Mouse (Mus musculus): ENCODE data around the gene Sept14.

Sept14 gene

GRCm38 (mm10) chr5:129669453-129670035, 38.8 kb downstream of the Sept14 start:
- DNase-seq (ENCODE audit: low spot score): no peak

- no peak for DNase-seq (ENCODE audit: low spot score)
Measured at GRCm38 (mm10) chr5:129667851-129668250, 40.5 kb downstream of the Sept14 start.

GRCm38 (mm10) chr5:129666271-129666909, 41.9 kb downstream of the Sept14 start:
- no peak for DNase-seq (ENCODE audit: low spot score)

GRCm38 (mm10) chr5:129664090-129664489, 44.2 kb downstream of the Sept14 start:
- no peak for DNase-seq (ENCODE audit: low spot score)

- no peak for DNase-seq (ENCODE audit: low spot score)
Measured at GRCm38 (mm10) chr5:129657931-129658330, 50.4 kb downstream of the Sept14 start.

- no peak for DNase-seq (ENCODE audit: low spot score)
Measured at GRCm38 (mm10) chr5:129657016-129657415, 51.3 kb downstream of the Sept14 start.

- no peak for DNase-seq (ENCODE audit: low spot score)
Measured at GRCm38 (mm10) chr5:129650858-129651257, 57.5 kb downstream of the Sept14 start.

Data from urinary bladder, postnatal 14 days (tissue).